Comparison of ENCODE assay signal across 8 mouse cellular contexts in genomic region chr4:47603847-47604397, GRCm38 (mm10).
DNase-seq lines count a peak whose midpoint lies in the region; ATAC-seq and TF ChIP-seq lines count a peak whose summit lies in the region.

No protein-coding gene starts in this region.

- H3K27me3 ChIP-seq in forebrain, embryonic 12.5 days = no peaks in the 10 kb centered on the region
- peaks cover 16% of the 10 kb centered on the region for H3K27me3 ChIP-seq in myocyte (ENCODE audit: control insufficient read depth, insufficient read depth, insufficient read length)

- no peak for TF ChIP-seq POLR2A in bone marrow macrophage, adult 2 months (IDR thresholded peaks at IDR 0.05; ENCODE audit: borderline replicate concordance, low read depth, low read length)
- no peak for TF ChIP-seq POLR2A in myocyte (IDR thresholded peaks at IDR 0.05; ENCODE audit: insufficient read length, low read depth)

- TF ChIP-seq CTCF in bone marrow macrophage, adult 2 months (IDR thresholded peaks at IDR 0.05; ENCODE audit: low read depth, low read length) = no peak

- 41% methylated on average over 14 of the region's 14 CpGs for WGBS in forebrain, embryonic 12.5 days

- peak overlapping the region; percentile 49 for H3K4me3 ChIP-seq in bone marrow macrophage, adult 2 months (ENCODE audit: insufficient read depth, low read length)
- no peak overlapping the region for H3K4me3 ChIP-seq in forebrain, embryonic 12.5 days (replicated peaks)
- peak overlapping the region; percentile 10 for H3K4me3 ChIP-seq in myocyte

- H3K4me1 ChIP-seq in bone marrow macrophage, adult 2 months (ENCODE audit: control insufficient read depth, insufficient read depth, low read length) = peaks cover 10% of the 10 kb centered on the region
- peaks cover 7% of the 10 kb centered on the region for H3K4me1 ChIP-seq in forebrain, embryonic 12.5 days

- no peak overlapping the region for H3K27ac ChIP-seq in bone marrow macrophage, adult 2 months (ENCODE audit: insufficient read depth, low read depth, low read length)
- no peak overlapping the region for H3K27ac ChIP-seq in forebrain, embryonic 12.5 days

- H3K36me3 ChIP-seq in forebrain, embryonic 12.5 days (replicated peaks) = no peaks in the 10 kb centered on the region
- H3K36me3 ChIP-seq in myocyte (ENCODE audit: control insufficient read depth, insufficient read depth) = no peaks in the 10 kb centered on the region

- H3K79me2 ChIP-seq in myocyte (ENCODE audit: control insufficient read depth, insufficient read depth) = no peaks in the 10 kb centered on the region

- peak; percentile 16 for DNase-seq in kidney, adult 18-20 months
- DNase-seq in kidney, adult 11 months = no peak
- DNase-seq in heart, postnatal 14 days = peak; percentile 56 to 58
- DNase-seq in left cerebral cortex, adult 18-20 months (ENCODE audit: low spot score in 2 of 2) = peak; percentile 33 to 52
- no peak for DNase-seq in yolk sac, embryonic 10.5 days (ENCODE audit: low spot score)

- H3ac ChIP-seq in myocyte (ENCODE audit: control insufficient read depth, insufficient read length) = no peak overlapping the region

- no peak; the same call in 1 of the 2 replicates for ATAC-seq in forebrain, embryonic 12.5 days (ENCODE audit: low FRiP score)

- no peaks in the 10 kb centered on the region for H3K9me3 ChIP-seq in forebrain, embryonic 12.5 days

- intact Hi-C loops in heart, postnatal 14 days (cut with DNase I) = no loop called here

- H3K9ac ChIP-seq in forebrain, embryonic 12.5 days = no peak overlapping the region

- H3K4me2 ChIP-seq in forebrain, embryonic 12.5 days = peak overlapping the region; percentile 32
- H3K4me2 ChIP-seq in myocyte (ENCODE audit: low read depth) = peak overlapping the region; percentile 88

TF ChIP-seq in myocyte, 11 proteins besides CTCF, POLR2A, EP300 and RAD21:
- TF ChIP-seq SRF (IDR thresholded peaks at IDR 0.05; ENCODE audit: control insufficient read depth, insufficient read length, low read depth) (no peak), MYOG (IDR thresholded peaks at IDR 0.05; ENCODE audit: control insufficient read depth in 1 of 3, insufficient read depth in 1 of 3, insufficient read length in 2 of 3, low read depth in 2 of 3) (no peak), USF1 (IDR thresholded peaks at IDR 0.05; ENCODE audit: low read depth) (no peak), TCF3 (IDR thresholded peaks at IDR 0.05; ENCODE audit: insufficient read length, low read depth) (no peak), MAX (IDR thresholded peaks at IDR 0.05; ENCODE audit: low read depth) (no peak), POLR2AphosphoS2 (IDR thresholded peaks at IDR 0.05; ENCODE audit: insufficient read length, low read depth) (no peak), MYOD1 (IDR thresholded peaks at IDR 0.05; ENCODE audit: control insufficient read depth in 1 of 3, insufficient read length in 2 of 3, low read depth in 2 of 3) (no peak)

Comparison
In these comparisons a context has a peak if more than half of its experiments do, and no peak if none do; other contexts are left out.
1. DNase-seq: peak in kidney, adult 18-20 months (single experiment), heart, postnatal 14 days (2 of 2) and left cerebral cortex, adult 18-20 months (2 of 2); none in kidney, adult 11 months (single experiment) and yolk sac, embryonic 10.5 days (single experiment).